Mouse (Mus musculus): Measurements from ENCODE around the gene Sh3gl2. TPM values are rescaled to one million over a fixed set of nuclear protein-coding genes. Genes with fewer than 3 reads are reported as not detected.

The Sh3gl2 gene
- polyA plus RNA-seq, 1 experiment from 2014 or later, result 0.60 TPM

DNA sequence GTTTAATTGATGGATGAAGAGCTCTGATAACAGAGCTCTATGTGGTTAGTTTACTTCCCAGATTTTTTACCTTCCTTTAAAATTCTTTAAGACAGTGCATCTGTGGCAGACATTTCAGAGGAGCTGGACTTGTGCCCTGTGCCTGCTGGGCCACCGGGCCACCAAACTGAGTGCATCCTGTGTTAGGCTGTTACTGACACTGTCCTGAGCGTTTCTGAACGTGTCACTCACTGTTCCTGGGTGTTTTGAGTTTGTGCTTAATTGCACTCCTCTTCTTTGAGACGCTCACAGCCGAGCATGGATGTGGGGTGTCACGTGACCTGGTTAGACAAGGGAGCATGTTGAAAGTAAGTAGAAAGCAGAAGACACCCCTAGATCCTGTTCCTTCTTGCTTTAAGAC lies 57.2 kb downstream of the Sh3gl2 start:
- no peak for ATAC-seq (replicated peaks; ENCODE audit: insufficient number of reproducible peaks, insufficient read depth, low FRiP score, low read depth)
- Histone ChIP-seq H3K27ac (no peak overlapping the region), H3K9me3 (replicated peaks) (no peaks in the 10 kb centered on the region), H3K4me2 (no peak overlapping the region), H3K36me3 (no peaks in the 10 kb centered on the region), H3K9ac (no peak overlapping the region), H3K4me3 (no peak overlapping the region), H3K27me3 (no peaks in the 10 kb centered on the region), H3K4me1 (replicated peaks) (no peaks in the 10 kb centered on the region)
- WGBS, result 56% methylated on average over 6 of the region's 6 CpGs

DNA sequence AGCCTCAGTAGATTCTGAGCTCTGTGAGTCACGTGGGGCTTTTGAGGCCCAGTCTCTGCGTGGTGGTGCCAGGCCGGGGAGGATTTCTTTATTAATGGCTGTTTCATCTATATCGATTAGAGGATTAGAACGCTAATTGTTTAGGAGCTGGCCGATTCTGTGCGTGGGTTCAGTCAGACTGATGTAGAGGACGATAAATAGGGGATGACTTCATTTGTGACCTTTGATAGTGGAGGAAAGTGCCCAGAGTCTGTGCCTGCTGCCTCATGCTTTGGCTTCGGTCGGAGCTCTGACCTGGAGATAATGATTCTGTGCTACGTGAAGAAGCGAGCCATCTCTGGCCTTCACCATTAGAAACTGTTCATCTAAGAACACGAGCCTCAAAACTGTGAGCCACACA lies 57.7 kb downstream of the Sh3gl2 start:
- H3K9ac ChIP-seq, result no peak overlapping the region
- no peaks in the 10 kb centered on the region for H3K27me3 ChIP-seq
- H3K4me1 ChIP-seq (replicated peaks), result no peaks in the 10 kb centered on the region
- H3K4me2 ChIP-seq, result no peak overlapping the region
- no peak overlapping the region for H3K4me3 ChIP-seq
- no peaks in the 10 kb centered on the region for H3K36me3 ChIP-seq
- H3K9me3 ChIP-seq (replicated peaks), result no peaks in the 10 kb centered on the region
- 75% methylated on average over 13 of the region's 13 CpGs for whole genome bisulfite sequencing
- no peak overlapping the region for H3K27ac ChIP-seq
- ATAC-seq (replicated peaks; ENCODE audit: insufficient number of reproducible peaks, insufficient read depth, low FRiP score, low read depth), result no peak

DNA sequence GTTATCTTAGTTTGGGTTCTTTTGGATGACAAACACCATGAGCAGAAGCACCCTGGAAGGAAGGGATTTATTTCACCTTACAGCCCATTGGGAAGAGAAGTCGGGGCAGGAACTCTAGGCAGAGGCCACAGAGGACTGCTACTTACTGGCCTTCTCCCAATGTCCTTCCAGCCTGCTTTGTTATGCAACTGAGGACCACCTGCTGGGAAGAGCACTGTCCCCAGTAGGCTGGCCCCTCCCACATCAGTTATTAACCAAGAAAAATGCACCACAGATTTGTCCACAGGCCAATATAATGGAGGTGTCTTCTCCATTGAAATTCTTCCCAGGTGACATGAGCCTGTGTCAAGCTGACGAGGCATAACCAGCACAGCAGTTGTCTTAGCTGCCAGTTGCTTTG lies 62.5 kb downstream of the Sh3gl2 start:
- no peak overlapping the region for H3K9ac ChIP-seq
- H3K9me3 ChIP-seq (replicated peaks), result no peaks in the 10 kb centered on the region
- H3K27me3 ChIP-seq, result no peaks in the 10 kb centered on the region
- H3K27ac ChIP-seq, result no peak overlapping the region
- no peak overlapping the region for H3K4me2 ChIP-seq
- WGBS, result 70% methylated on average over 2 of the region's 2 CpGs
- H3K4me3 ChIP-seq, result no peak overlapping the region
- ATAC-seq (replicated peaks; ENCODE audit: insufficient number of reproducible peaks, insufficient read depth, low FRiP score, low read depth), result no peak
- no peaks in the 10 kb centered on the region for H3K36me3 ChIP-seq
- no peaks in the 10 kb centered on the region for H3K4me1 ChIP-seq (replicated peaks)

DNA sequence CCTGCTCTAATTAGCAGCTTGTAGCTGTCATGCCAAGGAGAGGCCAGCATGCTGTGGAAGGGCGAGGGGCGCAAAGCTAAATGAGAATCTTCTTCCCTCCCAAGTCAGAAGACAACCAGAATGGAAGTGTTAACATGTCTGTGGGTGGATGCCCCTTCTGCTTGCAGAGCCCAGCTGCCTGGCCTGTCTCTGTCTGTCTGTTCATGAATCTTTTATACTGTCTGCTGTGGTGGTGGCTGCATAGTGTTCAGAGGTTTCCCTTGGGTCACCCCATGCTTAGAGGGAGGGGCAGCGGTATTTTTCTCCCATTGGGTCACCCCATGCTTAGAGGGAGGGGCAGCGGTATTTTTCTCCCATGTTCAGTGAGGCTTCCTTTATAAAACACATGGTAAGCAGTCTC lies 68.0 kb downstream of the Sh3gl2 start:
- Histone ChIP-seq H3K27ac (no peak overlapping the region), H3K27me3 (no peaks in the 10 kb centered on the region), H3K9me3 (replicated peaks) (no peaks in the 10 kb centered on the region), H3K9ac (no peak overlapping the region), H3K4me2 (no peak overlapping the region), H3K4me1 (replicated peaks) (no peaks in the 10 kb centered on the region), H3K4me3 (no peak overlapping the region), H3K36me3 (no peaks in the 10 kb centered on the region)
- no peak for ATAC-seq (replicated peaks; ENCODE audit: insufficient number of reproducible peaks, insufficient read depth, low FRiP score, low read depth)
- WGBS, result 84% methylated on average over 4 of the region's 4 CpGs

DNA sequence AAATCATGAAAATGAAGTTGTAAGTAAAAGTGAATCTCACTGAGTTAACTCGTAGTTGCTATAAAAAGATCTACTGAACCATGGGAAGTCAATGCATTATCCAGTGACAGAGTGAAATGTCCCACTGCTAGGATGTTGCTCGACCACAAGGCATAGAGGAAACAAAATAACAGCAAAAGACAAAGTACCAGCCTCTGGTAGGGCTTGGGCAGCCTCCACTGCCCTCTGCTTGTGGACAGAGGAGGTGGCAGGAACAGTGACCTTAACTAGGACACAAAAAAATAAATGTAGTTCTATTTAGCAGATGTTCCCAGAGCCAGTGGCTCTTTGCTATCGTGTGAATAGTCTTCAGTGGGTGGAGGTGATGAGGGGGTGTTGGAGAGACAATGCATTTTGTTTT lies 68.5 kb downstream of the Sh3gl2 start:
- 71% methylated on average over 3 of the region's 3 CpGs for WGBS
- no peaks in the 10 kb centered on the region for H3K27me3 ChIP-seq
- no peak overlapping the region for H3K9ac ChIP-seq
- H3K27ac ChIP-seq, result no peak overlapping the region
- H3K4me3 ChIP-seq, result no peak overlapping the region
- no peaks in the 10 kb centered on the region for H3K36me3 ChIP-seq
- no peak overlapping the region for H3K4me2 ChIP-seq
- H3K4me1 ChIP-seq (replicated peaks), result no peaks in the 10 kb centered on the region
- no peaks in the 10 kb centered on the region for H3K9me3 ChIP-seq (replicated peaks)
- ATAC-seq (replicated peaks; ENCODE audit: insufficient number of reproducible peaks, insufficient read depth, low FRiP score, low read depth), result no peak

DNA sequence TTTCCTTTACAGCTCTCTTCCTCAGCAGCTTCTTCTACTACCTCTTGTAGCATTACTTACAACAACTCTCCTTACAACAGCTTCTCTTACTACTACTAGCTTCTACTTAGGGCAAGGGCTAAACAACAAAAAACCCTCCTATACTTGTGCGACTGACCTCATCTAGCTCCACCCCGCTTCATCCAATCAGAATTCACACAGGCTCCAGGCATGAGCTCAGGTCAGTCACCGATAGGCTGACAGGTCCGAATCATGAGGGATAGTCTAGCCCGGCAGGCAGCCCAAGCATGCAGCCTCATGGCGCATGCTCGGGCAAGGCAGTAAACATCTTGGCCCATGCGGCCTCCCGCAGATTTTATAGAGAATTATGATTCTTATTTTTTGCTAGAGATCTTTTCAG lies 78.2 kb downstream of the Sh3gl2 start:
- WGBS, result 90% methylated on average over 9 of the region's 9 CpGs
- H3K27me3 ChIP-seq, result no peaks in the 10 kb centered on the region
- H3K4me2 ChIP-seq, result no peak overlapping the region
- H3K9ac ChIP-seq, result no peak overlapping the region
- H3K27ac ChIP-seq, result no peak overlapping the region
- ATAC-seq (replicated peaks; ENCODE audit: insufficient number of reproducible peaks, insufficient read depth, low FRiP score, low read depth), result no peak
- H3K36me3 ChIP-seq, result no peaks in the 10 kb centered on the region
- H3K9me3 ChIP-seq (replicated peaks), result no peaks in the 10 kb centered on the region
- H3K4me3 ChIP-seq, result no peak overlapping the region
- H3K4me1 ChIP-seq (replicated peaks), result no peaks in the 10 kb centered on the region

DNA sequence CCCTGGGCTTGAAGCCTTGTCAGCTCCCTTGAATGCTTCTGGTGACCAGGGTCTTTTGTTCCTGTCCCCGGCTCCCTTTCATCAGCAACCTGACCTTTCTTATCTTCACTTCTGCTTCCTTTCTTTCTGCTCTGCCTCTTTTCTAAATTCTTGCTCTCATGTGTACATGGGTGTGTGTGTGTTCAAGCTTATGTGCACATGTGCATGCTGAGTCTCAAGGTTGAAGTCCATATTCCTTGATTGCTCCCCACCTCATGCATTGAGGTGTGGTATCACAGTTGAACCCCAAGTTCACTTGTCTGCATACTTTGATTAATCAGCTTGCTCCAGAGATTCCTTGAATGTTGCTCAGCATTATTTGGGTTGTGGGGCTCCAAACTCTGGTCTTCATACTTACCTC lies 85.1 kb downstream of the Sh3gl2 start:
- H3K27me3 ChIP-seq, result no peaks in the 10 kb centered on the region
- H3K36me3 ChIP-seq, result no peaks in the 10 kb centered on the region
- H3K9ac ChIP-seq, result no peak overlapping the region
- no peaks in the 10 kb centered on the region for H3K9me3 ChIP-seq (replicated peaks)
- no peaks in the 10 kb centered on the region for H3K4me1 ChIP-seq (replicated peaks)
- H3K27ac ChIP-seq, result no peak overlapping the region
- ATAC-seq (replicated peaks; ENCODE audit: insufficient number of reproducible peaks, insufficient read depth, low FRiP score, low read depth), result no peak
- 48% methylated on average over 1 of the region's 1 CpGs for whole genome bisulfite sequencing
- no peak overlapping the region for H3K4me3 ChIP-seq
- H3K4me2 ChIP-seq, result no peak overlapping the region

DNA sequence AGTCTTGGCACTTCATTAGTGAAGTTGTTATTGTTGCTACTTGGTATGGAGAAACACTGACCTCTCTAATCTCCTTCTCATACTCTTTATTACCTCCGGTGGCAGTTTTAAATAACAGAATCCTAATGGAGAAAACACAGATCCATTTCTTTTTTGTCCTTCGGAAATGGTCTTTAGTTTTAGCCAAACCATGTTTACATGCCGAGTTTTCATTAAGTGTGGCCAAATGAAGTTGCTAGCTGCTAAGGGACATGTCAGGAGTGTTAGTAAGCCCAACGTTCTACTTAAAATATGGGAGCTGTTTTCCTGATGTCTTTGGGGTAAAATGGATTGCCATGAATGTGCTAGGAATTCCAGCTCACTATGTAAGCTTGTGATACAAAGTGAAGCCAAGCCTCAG lies 86.4 kb downstream of the Sh3gl2 start:
- 67% methylated on average over 4 of the region's 4 CpGs for WGBS
- Histone ChIP-seq H3K36me3 (no peaks in the 10 kb centered on the region), H3K4me1 (replicated peaks) (no peaks in the 10 kb centered on the region), H3K27me3 (no peaks in the 10 kb centered on the region), H3K27ac (no peak overlapping the region), H3K4me3 (no peak overlapping the region), H3K9me3 (replicated peaks) (no peaks in the 10 kb centered on the region), H3K4me2 (no peak overlapping the region), H3K9ac (no peak overlapping the region)
- ATAC-seq (replicated peaks; ENCODE audit: insufficient number of reproducible peaks, insufficient read depth, low FRiP score, low read depth), result no peak

DNA sequence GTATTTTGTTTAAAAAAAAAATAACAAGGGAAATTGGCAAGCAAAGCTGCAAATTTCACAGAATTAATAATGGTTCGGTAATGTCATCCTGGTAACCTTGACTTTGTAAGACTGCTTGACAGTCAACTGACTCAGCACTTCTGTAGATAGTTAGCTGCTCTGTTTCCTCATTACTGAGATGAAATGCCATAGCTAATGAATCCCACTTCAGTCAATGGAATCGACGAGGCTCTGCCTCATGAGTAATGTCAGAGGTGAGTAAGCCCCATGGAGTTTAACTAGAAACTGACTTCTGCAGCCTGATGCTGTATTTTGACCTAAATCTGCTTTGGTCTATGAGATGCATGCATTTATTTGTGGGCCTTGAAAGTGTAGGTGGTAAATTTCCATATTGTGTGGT lies 88.4 kb downstream of the Sh3gl2 start:
- Histone ChIP-seq H3K9ac (no peak overlapping the region), H3K36me3 (no peaks in the 10 kb centered on the region), H3K9me3 (replicated peaks) (no peaks in the 10 kb centered on the region), H3K4me3 (no peak overlapping the region), H3K4me2 (no peak overlapping the region), H3K4me1 (replicated peaks) (no peaks in the 10 kb centered on the region), H3K27ac (no peak overlapping the region), H3K27me3 (no peaks in the 10 kb centered on the region)
- WGBS, result 85% methylated on average over 3 of the region's 3 CpGs
- ATAC-seq (replicated peaks; ENCODE audit: insufficient number of reproducible peaks, insufficient read depth, low FRiP score, low read depth), result no peak

DNA sequence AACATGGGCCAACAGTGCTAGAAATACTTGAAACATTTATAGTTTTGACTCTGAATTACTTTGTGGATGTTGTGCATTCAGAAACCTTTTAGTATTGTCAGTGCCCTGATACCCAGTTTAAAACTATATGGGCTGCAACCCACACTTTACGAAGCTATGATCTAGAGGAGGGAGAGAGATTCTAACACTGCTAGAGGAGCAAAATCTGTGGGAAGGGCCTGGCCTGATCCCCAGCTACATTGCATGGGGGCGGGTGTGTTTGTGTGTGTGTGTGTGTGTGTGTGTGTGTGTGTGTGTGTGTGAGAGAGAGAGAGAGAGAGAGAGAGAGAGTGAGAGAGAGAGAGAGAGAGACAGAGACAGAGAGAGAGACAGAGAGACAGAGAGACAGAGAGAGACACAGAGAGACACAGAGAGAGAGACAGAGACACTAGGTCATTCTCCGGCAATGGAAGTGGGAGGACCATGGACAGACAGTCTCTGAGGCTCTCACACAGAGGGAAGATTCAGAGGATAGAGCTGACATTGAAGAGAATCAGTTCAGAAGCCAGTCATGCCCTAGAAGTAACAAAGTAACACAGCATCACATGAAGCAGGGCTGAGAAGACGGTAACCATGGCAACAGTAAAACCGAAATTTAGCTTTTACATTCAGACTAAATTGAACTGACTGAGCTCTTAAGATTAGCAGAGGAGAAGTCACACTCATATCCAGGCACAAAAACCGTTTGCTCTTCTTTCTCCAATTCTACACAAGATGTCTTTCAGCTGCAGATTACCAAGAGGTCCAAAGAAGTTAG lies 95.9 kb downstream of the Sh3gl2 start:
- WGBS, result 79% methylated on average over 6 of the region's 6 CpGs
- no peaks in the 10 kb centered on the region for H3K36me3 ChIP-seq
- no peaks in the 10 kb centered on the region for H3K27me3 ChIP-seq
- H3K4me3 ChIP-seq, result no peak overlapping the region
- H3K27ac ChIP-seq, result no peak overlapping the region
- no peaks in the 10 kb centered on the region for H3K4me1 ChIP-seq (replicated peaks)
- no peak for ATAC-seq (replicated peaks; ENCODE audit: insufficient number of reproducible peaks, insufficient read depth, low FRiP score, low read depth)
- no peak overlapping the region for H3K4me2 ChIP-seq
- no peak overlapping the region for H3K9ac ChIP-seq
- H3K9me3 ChIP-seq (replicated peaks), result no peaks in the 10 kb centered on the region

DNA sequence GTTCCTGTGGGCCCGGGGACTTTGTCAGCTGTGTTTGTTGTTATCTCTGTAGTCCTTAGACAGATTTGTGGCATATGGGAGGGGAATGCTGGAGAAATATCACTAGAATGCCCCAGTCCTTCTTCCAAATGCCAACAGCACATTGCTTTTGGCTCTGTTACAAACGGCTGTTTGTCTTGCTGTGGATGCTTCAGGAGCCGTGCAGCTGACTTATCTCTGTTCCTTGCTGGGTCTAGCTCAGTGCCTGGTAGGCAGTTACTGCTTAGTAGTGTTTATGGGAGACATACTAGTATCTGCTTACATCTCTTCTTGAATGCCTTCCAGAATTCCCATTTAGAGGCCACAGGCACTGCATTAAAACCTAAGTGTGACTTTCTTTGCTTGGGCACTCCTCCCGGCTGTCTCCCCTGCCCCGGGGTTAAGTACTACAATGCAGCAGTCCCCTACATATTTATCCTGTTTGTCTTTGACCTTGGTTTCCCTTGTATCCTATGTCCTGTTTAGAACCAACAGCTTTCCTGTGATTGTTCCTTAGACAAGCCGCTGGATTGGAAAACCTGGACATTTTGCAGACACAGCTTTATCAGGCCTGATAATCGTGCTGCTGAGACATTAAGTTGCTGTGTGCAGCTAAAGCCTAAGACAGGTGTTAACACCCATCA lies 101.1 kb downstream of the Sh3gl2 start:
- 0 out of 2 replicates have a peak, but pooled peaks have one; percentile 35 for ATAC-seq (replicated peaks; ENCODE audit: insufficient number of reproducible peaks, insufficient read depth, low FRiP score, low read depth)
- Histone ChIP-seq H3K27ac (no peak overlapping the region), H3K4me3 (no peak overlapping the region), H3K4me1 (replicated peaks) (no peaks in the 10 kb centered on the region), H3K9ac (no peak overlapping the region), H3K9me3 (replicated peaks) (no peaks in the 10 kb centered on the region), H3K4me2 (no peak overlapping the region), H3K27me3 (no peaks in the 10 kb centered on the region), H3K36me3 (no peaks in the 10 kb centered on the region)
- 39% methylated on average over 7 of the region's 7 CpGs for WGBS

DNA sequence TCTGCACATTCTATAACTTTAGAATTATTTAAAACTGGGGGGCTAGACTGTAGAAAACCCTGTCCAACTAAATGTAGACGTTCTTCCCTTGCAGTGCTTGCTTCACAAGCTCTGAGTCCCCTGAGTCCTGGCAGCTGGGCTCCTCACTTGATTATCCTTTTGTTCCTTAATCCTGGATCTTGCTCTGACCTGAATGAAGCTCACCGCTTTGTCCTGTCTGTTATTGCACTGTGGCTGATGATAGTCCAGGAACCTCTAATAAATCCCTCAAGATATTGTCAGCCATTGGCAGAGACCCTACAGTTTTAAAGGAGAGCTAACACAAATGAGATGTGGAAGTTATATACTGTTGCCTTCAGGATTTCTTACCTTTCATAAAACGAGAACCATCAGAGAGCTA lies 114.2 kb downstream of the Sh3gl2 start:
- no peak for ATAC-seq (replicated peaks; ENCODE audit: insufficient number of reproducible peaks, insufficient read depth, low FRiP score, low read depth)
- H3K4me2 ChIP-seq, result no peak overlapping the region
- H3K27me3 ChIP-seq, result no peaks in the 10 kb centered on the region
- H3K27ac ChIP-seq, result no peak overlapping the region
- H3K4me3 ChIP-seq, result no peak overlapping the region
- H3K36me3 ChIP-seq, result no peaks in the 10 kb centered on the region
- H3K4me1 ChIP-seq (replicated peaks), result no peaks in the 10 kb centered on the region
- H3K9me3 ChIP-seq (replicated peaks), result no peaks in the 10 kb centered on the region
- no peak overlapping the region for H3K9ac ChIP-seq
- WGBS, result 55% methylated on average over 3 of the region's 3 CpGs
